Mouse (Mus musculus) embryonic facial prominence, embryonic 12.5 days (tissue): ENCODE measurements around the gene Pih1d3. TPM values are rescaled to one million over a fixed set of nuclear protein-coding genes. Genes with fewer than 3 reads are reported as not detected.

ENCODE experiments used
- ATAC-seq: fragments of 200-750 bp; cut with Nextera tagmentation; 2 replicates; pipeline ENCODE4 v1.8.0; 2017; ENCODE audit not compliant: insufficient number of reproducible peaks, insufficient read depth, low FRiP score, low TSS enrichment
- H3K27ac ChIP-seq: fragments of 300-500 bp; sonication (generic); 2 replicates; pipeline ENCODE4 v1.5.1; 2016; ENCODE audit warnings: mild to moderate bottlenecking
- H3K27me3 ChIP-seq: fragments of 300-500 bp; sonication (generic); 2 replicates; pipeline ENCODE4 v1.6.1; 2016; ENCODE audit warnings: mild to moderate bottlenecking, moderate library complexity
- H3K36me3 ChIP-seq: fragments of 300-500 bp; sonication (generic); 2 replicates; pipeline ENCODE4 v1.6.1; 2016; ENCODE audit warnings: mild to moderate bottlenecking
- H3K4me1 ChIP-seq: fragments of 300-500 bp; sonication (generic); 2 replicates; pipeline ENCODE4 v1.6.1; 2016
- H3K4me2 ChIP-seq: fragments of 300-500 bp; sonication (generic); replicated peaks from 2 replicates; pipeline ENCODE4 v1.6.1; 2016; ENCODE audit warnings: mild to moderate bottlenecking, moderate library complexity
- H3K4me3 ChIP-seq: fragments of 300-500 bp; sonication (generic); 2 replicates; pipeline ENCODE4 v1.5.1; 2016; ENCODE audit warnings: mild to moderate bottlenecking
- H3K9ac ChIP-seq: fragments of 300-500 bp; sonication (generic); 2 replicates; pipeline ENCODE4 v1.6.1; 2016; ENCODE audit warnings: mild to moderate bottlenecking, moderate library complexity
- H3K9me3 ChIP-seq: fragments of 300-500 bp; sonication (generic); 2 replicates; pipeline ENCODE4 v1.6.1; 2016; ENCODE audit warnings: mild to moderate bottlenecking, moderate library complexity
- WGBS: fragments of 180-500 bp; shearing (Covaris S2); methylation state at CpG from one replicate; pipeline ENCODE4 v1.1.7; 2016; 5-methylcytosine and 5-hydroxymethylcytosine counted together
- polyA plus RNA-seq: library from polyadenylated mRNA; unstranded; fragments of >200 nt; fragmentation: Nextera tagmentation; extraction: Ambion mirVana; gene quantifications from 2 replicates; pipeline ENCODE4 v1.2.1, GENCODE M21; 2016

The Pih1d3 gene
- polyA plus RNA-seq, 1 experiment from 2014 or later = not detected

DNA sequence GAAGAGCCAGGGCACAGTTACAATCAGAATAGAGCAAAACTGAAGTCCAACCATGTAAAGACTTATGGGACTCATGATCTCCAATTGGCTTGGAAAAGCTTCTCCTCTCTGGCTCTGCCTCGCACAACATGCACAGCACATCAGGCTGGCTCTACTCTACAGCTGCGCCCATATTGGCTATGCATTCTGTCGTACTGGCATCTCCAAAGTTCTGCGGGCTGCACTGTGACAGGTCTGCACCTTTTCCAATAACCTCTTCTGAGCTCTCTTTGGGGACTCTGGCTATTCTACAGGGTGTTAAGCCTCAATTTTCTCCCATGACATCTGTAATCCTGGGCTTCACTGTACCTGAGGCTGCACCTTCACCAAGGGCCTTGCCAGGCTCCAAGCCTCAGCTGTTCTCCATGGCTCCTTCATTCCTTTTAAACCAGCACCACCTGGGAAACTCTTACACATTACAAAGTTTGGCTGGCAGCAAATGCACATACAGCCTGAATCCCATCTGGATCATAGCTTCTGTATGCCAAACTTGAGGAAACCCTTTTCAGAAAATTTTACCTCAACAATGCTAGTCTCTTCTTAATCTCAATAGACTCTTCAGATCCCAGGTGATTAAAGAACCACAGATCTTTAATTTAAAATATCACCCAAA is 1.9 kb upstream of the Pih1d3 start:
- H3K4me2 ChIP-seq = no peak overlapping the region
- H3K36me3 ChIP-seq = no peaks in the 10 kb centered on the region
- no peak for ATAC-seq
- no peaks in the 10 kb centered on the region for H3K4me1 ChIP-seq
- no peak overlapping the region for H3K9ac ChIP-seq
- no peaks in the 10 kb centered on the region for H3K9me3 ChIP-seq
- WGBS = 97% methylated on average over 4 of the region's 4 CpGs
- no peak overlapping the region for H3K27ac ChIP-seq
- no peaks in the 10 kb centered on the region for H3K27me3 ChIP-seq
- no peak overlapping the region for H3K4me3 ChIP-seq

DNA sequence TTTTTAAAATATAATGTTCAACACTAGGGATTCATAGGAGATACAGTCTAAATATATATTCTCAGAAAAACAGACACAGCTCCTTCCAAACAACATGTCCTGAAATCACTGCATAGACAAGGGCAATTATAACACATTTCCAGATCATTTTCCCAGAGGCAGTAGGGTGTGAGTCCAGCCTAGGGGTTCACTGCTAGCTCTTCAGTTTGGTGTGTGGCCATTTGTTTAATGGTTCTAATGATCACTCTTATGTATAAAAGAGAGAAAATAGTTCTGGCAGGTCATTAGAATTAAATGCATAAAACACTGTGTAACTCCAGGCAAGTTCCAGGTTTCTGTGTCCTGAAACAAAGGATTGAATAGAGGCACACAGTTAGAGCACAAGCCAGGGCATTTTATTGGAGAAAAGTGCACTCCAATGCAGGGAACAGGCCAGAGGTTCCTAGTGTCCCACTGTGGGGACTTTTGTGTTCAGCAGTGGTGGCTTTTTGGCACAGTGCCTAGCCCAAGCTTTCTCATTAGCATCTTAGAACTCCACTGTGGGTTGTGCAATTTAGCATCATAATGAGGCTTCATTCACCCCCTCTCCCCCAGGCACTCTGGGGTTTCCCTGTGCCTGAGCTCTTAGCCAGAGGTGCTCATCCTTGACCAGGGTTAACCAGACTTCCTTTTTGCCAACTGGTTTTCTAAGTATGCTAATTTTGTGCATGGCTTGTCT is 10.8 kb downstream of the Pih1d3 start:
- Histone ChIP-seq H3K36me3 (no peaks in the 10 kb centered on the region), H3K4me2 (no peak overlapping the region), H3K9ac (no peak overlapping the region), H3K4me3 (no peak overlapping the region), H3K9me3 (no peaks in the 10 kb centered on the region), H3K27ac (no peak overlapping the region), H3K4me1 (no peaks in the 10 kb centered on the region), H3K27me3 (no peaks in the 10 kb centered on the region)
- peak; percentile 64; the same call in 1 of the 2 replicates for ATAC-seq

DNA sequence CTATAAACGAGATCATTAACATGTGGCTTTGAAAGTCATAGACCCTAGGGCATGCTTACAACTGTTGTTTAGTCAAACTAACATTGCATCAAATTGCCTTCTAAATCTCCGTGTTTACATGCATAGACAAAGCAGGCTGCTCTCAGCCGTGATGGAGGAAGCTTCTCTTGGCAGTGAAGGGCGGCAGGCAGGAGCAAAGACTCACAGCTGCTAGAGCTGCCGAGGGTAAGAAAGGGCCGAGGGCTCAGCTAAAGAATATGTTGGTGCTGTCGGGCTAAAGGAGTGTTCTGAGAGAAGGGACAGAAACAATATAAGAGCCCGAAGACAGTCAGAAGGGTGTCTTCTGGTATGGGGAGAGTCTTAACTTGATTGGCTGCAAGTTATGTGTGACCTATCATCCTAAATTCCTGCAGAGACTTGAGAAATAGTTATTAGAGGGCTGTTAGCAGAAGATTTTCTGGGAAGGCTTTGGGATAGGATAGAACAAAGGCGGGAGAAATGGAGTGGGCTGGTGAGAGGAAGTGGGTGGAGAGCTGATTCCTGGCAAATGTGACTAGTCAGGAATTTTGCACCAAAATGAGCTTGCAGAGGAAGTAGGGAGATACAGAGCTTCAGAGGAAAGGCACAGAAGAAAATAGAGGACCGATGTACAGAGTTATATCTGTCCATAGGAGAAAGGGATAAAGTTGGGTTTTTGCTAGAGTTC is 37.7 kb downstream of the Pih1d3 start:
- H3K27ac ChIP-seq = no peak overlapping the region
- no peaks in the 10 kb centered on the region for H3K9me3 ChIP-seq
- no peaks in the 10 kb centered on the region for H3K4me1 ChIP-seq
- no peak overlapping the region for H3K4me3 ChIP-seq
- whole genome bisulfite sequencing = 73% methylated on average over 10 of the region's 10 CpGs
- no peak overlapping the region for H3K9ac ChIP-seq
- no peak overlapping the region for H3K4me2 ChIP-seq
- no peaks in the 10 kb centered on the region for H3K27me3 ChIP-seq
- no peak for ATAC-seq
- no peaks in the 10 kb centered on the region for H3K36me3 ChIP-seq

Other genes starting within 250 kb of the Pih1d3 start
- not detected in 2 replicates for gene AC153137.1, start 244.9 kb upstream of the Pih1d3 start, polyA plus RNA-seq
- gene Lgsn, start 46.4 kb upstream of the Pih1d3 start, polyA plus RNA-seq = not detected in 2 replicates
- gene 4931428L18Rik, start 154 bp upstream of the Pih1d3 start, polyA plus RNA-seq = not detected in 2 replicates